Mouse (Mus musculus) lung, embryonic 14.5 days (tissue): ENCODE data around the gene Popdc2. TPM values are rescaled to one million over a fixed set of nuclear protein-coding genes. Genes with fewer than 3 reads are reported as not detected.
"Not testable (repeated sequence)": the region's sequence is repeated elsewhere in the genome, so short reads cannot be mapped to it uniquely, and the experiment has no call there.

ENCODE experiments used
- ATAC-seq: fragments of 200-750 bp; cut with Nextera tagmentation; 2 replicates; pipeline ENCODE4 v1.8.0; 2017; ENCODE audit warnings: mild to moderate bottlenecking, moderate TSS enrichment, moderate library complexity; ENCODE audit not compliant: insufficient read depth
- DNase-seq: peaks from one replicate; pipeline ENCODE4 v3.0.0-alpha.2; 2015
- H3K27ac ChIP-seq: fragments of 300-500 bp; sonication (generic); 2 replicates; pipeline ENCODE4 v1.5.1; 2014; ENCODE audit warnings: low read depth, mild to moderate bottlenecking, moderate library complexity
- H3K27me3 ChIP-seq: fragments of 300-500 bp; sonication (generic); 2 replicates; pipeline ENCODE4 v1.6.1; 2014; ENCODE audit warnings: low read length, control low read depth; ENCODE audit not compliant: insufficient read depth
- H3K36me3 ChIP-seq: fragments of 300-500 bp; sonication (generic); 2 replicates; pipeline ENCODE4 v1.6.1; 2014; ENCODE audit warnings: control low read depth; ENCODE audit not compliant: insufficient read depth
- H3K4me1 ChIP-seq: fragments of 300-500 bp; sonication (generic); 2 replicates; pipeline ENCODE4 v1.6.1; 2014; ENCODE audit warnings: antibody characterized with exemption, control low read depth; ENCODE audit not compliant: insufficient read depth
- H3K4me2 ChIP-seq: fragments of 300-500 bp; sonication (generic); 2 replicates; pipeline ENCODE4 v1.6.1; 2014; ENCODE audit warnings: mild to moderate bottlenecking
- H3K4me3 ChIP-seq: fragments of 300-500 bp; sonication (generic); 2 replicates; pipeline ENCODE4 v1.5.1; 2014; ENCODE audit warnings: low read depth, low read length
- H3K9ac ChIP-seq: fragments of 300-500 bp; sonication (generic); 2 replicates; pipeline ENCODE4 v1.6.1; 2014
- H3K9me3 ChIP-seq: fragments of 300-500 bp; sonication (generic); 2 replicates; pipeline ENCODE4 v1.6.1; 2016; ENCODE audit warnings: low read depth, low read length, control low read depth
- CTCF ChIP-seq: IDR thresholded peaks from 2 replicates; pipeline ENCODE4 v1.5.1; 2016; ENCODE audit warnings: antibody characterized with exemption, low read depth
- WGBS: fragments of 180-500 bp; shearing (Covaris S2); extraction: QIAGEN DNeasy Blood & Tissue Kit; methylation state at CpG from one replicate; pipeline ENCODE4 v1.1.7; 2014; 5-methylcytosine and 5-hydroxymethylcytosine counted together
- polyA plus RNA-seq: library from polyadenylated mRNA; unstranded; fragments of >200 nt; fragmentation: Nextera tagmentation; extraction: Ambion mirVana; gene quantifications from 2 replicates; pipeline ENCODE4 v1.2.1, GENCODE M21; 2014

Popdc2 gene
- polyA plus RNA-seq, 1 experiment from 2014 or later, result 1.0 TPM

GRCm38 (mm10) chr16:38334431-38334830, 27.6 kb upstream of the Popdc2 start:
- WGBS, result 36% methylated on average over 6 of the region's 6 CpGs
- no peak overlapping the region for H3K27ac ChIP-seq

GRCm38 (mm10) chr16:38338077-38338476, 23.9 kb upstream of the Popdc2 start:
- H3K9ac ChIP-seq, H3K9me3 ChIP-seq, H3K36me3 ChIP-seq, H3K27ac ChIP-seq, ATAC-seq, H3K4me2 ChIP-seq, H3K4me3 ChIP-seq, H3K27me3 ChIP-seq, DNase-seq, H3K4me1 ChIP-seq: not testable (repeated sequence)
- WGBS, result 74% methylated on average over 4 of the region's 4 CpGs

More at GRCm38 (mm10) chr16:38334431-38334830, 27.6 kb upstream of the Popdc2 start:
- no peak for DNase-seq
- Histone ChIP-seq H3K4me3 (no peak overlapping the region), H3K4me1 (no peaks in the 10 kb centered on the region), H3K9me3 (no peaks in the 10 kb centered on the region), H3K36me3 (no peaks in the 10 kb centered on the region), H3K4me2 (no peak overlapping the region), H3K9ac (no peak overlapping the region), H3K27me3 (no peaks in the 10 kb centered on the region)
- no peak for TF ChIP-seq CTCF
- ATAC-seq, result no peak

DNA sequence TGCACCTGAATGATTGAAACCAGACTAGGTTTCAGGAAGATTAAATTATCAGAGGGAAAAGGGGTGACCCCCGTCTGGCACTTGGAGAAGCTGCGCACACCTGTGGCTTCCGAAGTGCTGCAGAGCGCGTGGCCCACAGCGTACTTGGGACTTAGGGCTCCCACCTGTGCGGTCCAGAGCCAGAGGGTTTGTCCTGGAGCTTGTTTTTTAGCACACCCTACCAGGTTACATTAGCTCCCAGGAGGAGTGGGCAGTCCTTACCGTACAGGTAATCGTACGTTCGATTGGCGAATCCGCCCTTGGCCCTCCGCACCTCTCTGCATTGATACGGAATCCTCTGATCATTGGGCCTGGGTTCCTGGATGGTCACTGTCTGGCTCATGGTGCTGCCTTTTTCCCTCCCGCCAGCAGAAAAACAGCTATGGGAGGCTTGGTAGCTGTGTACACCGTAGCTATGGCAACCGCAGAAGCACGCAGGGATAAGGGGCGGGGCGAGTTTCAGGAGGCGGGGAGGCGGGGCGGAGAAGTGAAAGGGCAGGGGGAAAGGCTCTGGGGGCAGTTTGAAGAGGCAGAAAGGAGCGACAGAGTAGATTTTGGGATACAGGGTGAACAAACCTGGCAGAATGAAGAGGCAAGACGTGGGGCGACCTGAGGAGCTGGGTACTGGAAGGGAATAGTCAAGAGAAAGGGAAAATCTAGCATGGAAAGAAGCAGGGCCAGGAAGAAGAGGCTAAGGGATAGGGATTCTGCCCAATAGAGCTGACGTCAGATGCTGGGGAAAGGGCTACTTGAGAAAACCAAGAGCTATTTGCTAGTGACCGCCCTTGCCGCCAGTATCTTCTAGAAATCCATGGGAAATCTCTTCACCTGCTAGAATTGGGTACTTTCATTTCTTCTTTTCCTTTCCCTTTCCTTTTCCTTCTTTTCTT, 20.3 kb upstream of the Popdc2 start, which contains the start of gene Maats1:
TSS of gene Maats1 (minus strand) at position 748 of the 929 bp plus-strand sequence.
- Histone ChIP-seq H3K36me3 (no peaks in the 10 kb centered on the region), H3K4me1 (no peaks in the 10 kb centered on the region), H3K9me3 (no peaks in the 10 kb centered on the region), H3K9ac (peak within 1 kb of the TSS; percentile 41), H3K4me3 (peak within 1 kb of the TSS; percentile 32), H3K27me3 (no peaks in the 10 kb centered on the region), H3K4me2 (peak within 1 kb of the TSS; percentile 65), H3K27ac (no peak within 1 kb of the TSS)
- DNase-seq, result peak; percentile 89
- TF ChIP-seq CTCF, result no peak
- WGBS, result 11% methylated on average over 30 of the region's 30 CpGs
- ATAC-seq, result peak; percentile 89

- no peak overlapping the region for H3K27ac ChIP-seq
These were observed 16.9 kb upstream of the Popdc2 start for GRCm38 (mm10) chr16:38344941-38345725.

DNA sequence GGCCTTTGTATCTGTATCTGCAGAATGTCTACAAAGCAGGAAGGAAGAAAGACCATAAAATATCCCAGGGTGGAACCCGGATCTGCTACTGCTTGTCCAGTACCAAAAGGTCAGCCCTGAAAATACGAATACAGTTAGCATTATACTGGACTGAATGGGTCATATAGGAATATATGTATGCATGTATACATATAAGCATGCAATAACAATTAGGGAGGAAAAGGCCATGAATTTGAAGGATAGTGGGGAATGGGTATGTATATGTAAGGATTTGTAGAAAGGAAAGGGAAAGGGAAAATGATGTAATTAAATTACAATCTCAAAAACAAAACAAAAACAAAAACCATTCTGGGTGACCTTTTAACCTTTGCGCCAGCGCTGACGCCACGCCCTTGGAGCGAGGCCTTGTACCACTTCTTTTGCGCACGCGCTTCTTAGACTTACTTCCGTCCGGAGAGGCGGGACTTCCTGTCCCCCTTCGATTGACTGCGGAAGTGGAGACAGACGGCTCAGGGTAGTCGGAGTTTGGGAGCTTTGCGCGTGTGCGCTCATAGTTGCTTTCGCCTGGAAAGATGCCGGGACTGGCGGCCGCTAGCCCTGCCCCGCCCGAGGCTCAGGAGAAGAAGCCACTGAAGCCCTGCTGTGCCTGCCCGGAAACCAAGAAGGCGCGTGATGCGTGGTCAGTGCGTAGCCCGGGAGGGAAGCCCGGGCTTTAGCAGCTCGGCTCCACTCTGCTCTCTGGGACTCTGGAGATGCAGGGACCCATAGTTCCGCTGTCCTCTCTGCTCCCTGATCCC, 15.3 kb upstream of the Popdc2 start, which contains the start of the genes Cox17 and Gm21987:
TSS of gene Cox17 (plus strand) at position 463 of the 797 bp plus-strand sequence.
TSS of gene Gm21987 (plus strand) at position 512 of the 797 bp plus-strand sequence.
- no peaks in the 10 kb centered on the region; the same call in 1 of the 2 replicates for H3K4me1 ChIP-seq
- WGBS, result 3% methylated on average over 35 of the region's 35 CpGs

More at GRCm38 (mm10) chr16:38344941-38345725, 16.9 kb upstream of the Popdc2 start:
- no peaks in the 10 kb centered on the region for H3K27me3 ChIP-seq
- H3K9ac ChIP-seq, result no peak overlapping the region; the same call in 1 of the 2 replicates
- DNase-seq (peak; percentile 92), ATAC-seq (peak; percentile 32)
- WGBS, result 67% methylated on average over 3 of the region's 3 CpGs
- H3K4me1 ChIP-seq, result no peaks in the 10 kb centered on the region; the same call in 1 of the 2 replicates
- H3K36me3 ChIP-seq, result peaks cover 6% of the 10 kb centered on the region
- TF ChIP-seq CTCF, result peak; percentile 64
- no peak overlapping the region for H3K4me3 ChIP-seq
- no peaks in the 10 kb centered on the region for H3K9me3 ChIP-seq
- no peak overlapping the region for H3K4me2 ChIP-seq

DNA sequence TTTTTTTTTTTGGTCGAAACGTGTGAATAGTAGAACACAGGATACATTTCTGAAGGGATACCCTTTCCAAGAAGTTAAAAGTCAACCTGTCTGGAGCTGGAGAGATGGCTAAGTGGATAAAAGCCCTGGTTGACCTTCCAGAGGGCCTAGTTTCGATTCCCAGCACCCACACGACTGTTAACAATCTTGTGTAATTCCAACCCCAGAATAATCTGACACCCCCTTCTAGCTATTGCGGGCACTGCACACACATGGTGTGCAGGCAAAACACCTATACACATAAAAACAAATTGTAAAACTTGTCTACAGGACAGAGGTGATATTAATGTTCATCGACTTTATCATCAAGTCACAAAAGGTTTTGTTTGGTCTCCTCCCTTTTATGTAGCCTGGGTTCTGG, 14.4 kb upstream of the Popdc2 start:
- Histone ChIP-seq H3K4me2 (peak overlapping the region; percentile 75), H3K4me3 (peak overlapping the region; percentile 86), H3K4me1 (no peaks in the 10 kb centered on the region; the same call in 1 of the 2 replicates), H3K9me3 (no peaks in the 10 kb centered on the region), H3K27ac (no peak overlapping the region), H3K9ac (peak overlapping the region; percentile 91), H3K27me3 (no peaks in the 10 kb centered on the region), H3K36me3 (peaks cover 27% of the 10 kb centered on the region)
- DNase-seq (no peak), ATAC-seq (no peak)
- TF ChIP-seq CTCF, result no peak
- 53% methylated on average over 6 of the region's 6 CpGs for WGBS

More for the DNA sequence above, 15.3 kb upstream of the Popdc2 start, which contains the start of the genes Cox17 and Gm21987:
- DNase-seq, result peak; percentile 98
- peak within 1 kb of the TSS; percentile 75 for H3K4me2 ChIP-seq
- H3K27me3 ChIP-seq, result no peaks in the 10 kb centered on the region
- H3K9ac ChIP-seq, result peak within 1 kb of the TSS; percentile 91
- TF ChIP-seq CTCF, result no peak
- peak; percentile 93 for ATAC-seq
- H3K36me3 ChIP-seq, result peaks cover 20% of the 10 kb centered on the region
- H3K27ac ChIP-seq, result peak within 1 kb of the TSS; percentile 91
- H3K9me3 ChIP-seq, result no peaks in the 10 kb centered on the region
- peak within 1 kb of the TSS; percentile 86 for H3K4me3 ChIP-seq
